Mouse (Mus musculus): ENCODE measurements around the gene Dbn1. TPM values are rescaled to one million over a fixed set of nuclear protein-coding genes. Genes with fewer than 3 reads are reported as not detected.
A peak's percentile ranks its signal among the peaks of the same experiment; 100 is the strongest.

Dbn1 gene
- polyA plus RNA-seq, 1 experiment from 2014 or later, result 64.9 TPM

DNA sequence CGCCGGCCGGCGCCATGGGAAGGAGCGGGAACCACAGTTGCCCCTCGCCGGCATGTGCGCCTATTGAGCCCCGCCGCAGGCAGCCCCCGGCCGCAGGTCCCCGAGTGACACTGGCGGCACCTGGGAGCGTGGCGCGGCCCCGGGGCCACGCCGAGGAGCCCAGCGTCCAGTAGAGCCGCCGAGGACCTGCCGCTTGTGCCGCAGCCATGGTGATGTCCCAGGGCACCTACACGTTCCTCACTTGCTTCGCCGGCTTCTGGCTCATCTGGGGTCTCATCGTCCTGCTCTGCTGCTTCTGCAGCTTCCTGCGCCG, 16.1 kb downstream of the Dbn1 start:
- H3K27me3 ChIP-seq (replicated peaks; ENCODE audit: control insufficient read depth, insufficient read depth, low read length), result peaks cover 67% of the 10 kb centered on the region
- WGBS, result 0% methylated on average over 31 of the region's 31 CpGs
- H3K27ac ChIP-seq (ENCODE audit: low read depth, low read length), result no peak overlapping the region
- H3K4me2 ChIP-seq, result peak overlapping the region; percentile 100
- H3K4me1 ChIP-seq (replicated peaks; ENCODE audit: control insufficient read depth, insufficient read depth, low read length), result peaks cover 17% of the 10 kb centered on the region
- 0 out of 2 replicates have a peak, but pooled peaks have one; percentile 15 for ATAC-seq (replicated peaks; ENCODE audit: low FRiP score)
- no peaks in the 10 kb centered on the region for H3K9me3 ChIP-seq (ENCODE audit: control insufficient read depth, low read length)
- H3K9ac ChIP-seq (ENCODE audit: low read depth, low read length), result peak overlapping the region; percentile 62
- H3K36me3 ChIP-seq (ENCODE audit: control insufficient read depth, insufficient read depth, low read length), result peaks cover 7% of the 10 kb centered on the region; the same call in 1 of the 2 replicates
- H3K4me3 ChIP-seq (ENCODE audit: low read depth, low read length), result peak overlapping the region; percentile 67
- DNase-seq (ENCODE audit: low spot score), result peak; percentile 72

DNA sequence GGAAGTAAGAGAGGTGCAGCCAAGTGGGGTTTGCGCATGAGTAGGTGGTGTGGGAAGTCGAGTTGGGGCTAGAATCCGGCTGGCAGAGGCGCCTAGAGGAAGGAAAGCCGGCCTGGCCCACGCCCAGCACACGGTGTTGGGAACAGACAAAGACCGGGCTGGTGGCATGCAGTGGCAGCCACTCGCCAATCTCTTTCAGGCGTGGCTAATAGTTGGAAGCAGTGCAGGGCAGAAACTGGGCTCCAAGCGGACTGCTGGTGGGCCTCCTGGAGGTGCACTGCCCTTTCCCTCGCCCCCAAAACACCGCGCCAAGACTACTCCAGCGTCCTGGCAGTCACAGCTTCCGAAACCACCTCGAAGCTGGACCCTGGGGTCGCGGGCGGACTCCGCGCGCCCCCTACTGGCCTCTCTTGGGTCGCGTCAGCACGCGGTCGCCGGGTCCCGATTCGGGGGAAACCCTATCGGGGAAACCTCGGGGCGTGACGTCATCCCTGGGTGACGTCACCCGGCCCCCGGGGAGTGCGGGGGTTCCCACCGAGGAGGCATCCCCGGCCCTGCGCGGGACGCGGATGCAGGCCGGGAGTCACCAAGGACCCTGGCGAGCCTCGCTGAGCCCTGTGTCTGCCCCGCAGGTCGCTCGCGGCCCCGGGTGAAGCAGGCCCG, 16.6 kb downstream of the Dbn1 start:
- peak; percentile 71 for ATAC-seq (replicated peaks; ENCODE audit: low FRiP score)
- Histone ChIP-seq H3K36me3 (ENCODE audit: control insufficient read depth, insufficient read depth, low read length) (peaks cover 5% of the 10 kb centered on the region; the same call in 1 of the 2 replicates), H3K4me1 (replicated peaks; ENCODE audit: control insufficient read depth, insufficient read depth, low read length) (peaks cover 17% of the 10 kb centered on the region), H3K27me3 (replicated peaks; ENCODE audit: control insufficient read depth, insufficient read depth, low read length) (peaks cover 69% of the 10 kb centered on the region), H3K27ac (ENCODE audit: low read depth, low read length) (no peak overlapping the region), H3K4me2 (peak overlapping the region; percentile 100), H3K9me3 (ENCODE audit: control insufficient read depth, low read length) (no peaks in the 10 kb centered on the region), H3K4me3 (ENCODE audit: low read depth, low read length) (peak overlapping the region; percentile 67), H3K9ac (ENCODE audit: low read depth, low read length) (peak overlapping the region; percentile 62)
- WGBS, result 1% methylated on average over 54 of the region's 54 CpGs
- peak; percentile 89 for DNase-seq (ENCODE audit: low spot score)

DNA sequence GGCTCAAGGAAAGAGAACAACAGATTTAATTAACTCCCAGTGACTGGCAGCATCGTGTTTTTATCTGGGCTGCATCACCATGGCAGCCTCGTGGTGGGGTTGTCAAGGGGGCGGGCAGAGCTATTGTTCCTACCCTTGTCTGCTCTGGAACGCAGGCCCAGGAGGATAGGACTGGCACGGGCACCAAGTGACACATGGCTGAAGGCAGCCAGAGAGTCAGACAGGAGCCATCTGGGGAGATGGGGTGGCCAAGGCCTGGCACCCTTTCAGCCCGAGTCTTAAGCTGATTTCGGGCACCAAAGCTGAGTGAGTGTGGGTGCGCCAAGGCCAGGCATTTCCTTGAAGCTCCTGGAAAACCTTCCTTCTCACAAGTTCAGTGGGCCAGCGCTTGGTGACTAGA, 17.5 kb downstream of the Dbn1 start:
- Histone ChIP-seq H3K9ac (ENCODE audit: low read depth, low read length) (no peak overlapping the region), H3K27me3 (replicated peaks; ENCODE audit: control insufficient read depth, insufficient read depth, low read length) (peaks cover 71% of the 10 kb centered on the region), H3K36me3 (ENCODE audit: control insufficient read depth, insufficient read depth, low read length) (no peaks in the 10 kb centered on the region), H3K4me1 (replicated peaks; ENCODE audit: control insufficient read depth, insufficient read depth, low read length) (peaks cover 19% of the 10 kb centered on the region), H3K27ac (ENCODE audit: low read depth, low read length) (no peak overlapping the region), H3K4me3 (ENCODE audit: low read depth, low read length) (no peak overlapping the region), H3K4me2 (no peak overlapping the region), H3K9me3 (ENCODE audit: control insufficient read depth, low read length) (no peaks in the 10 kb centered on the region)
- DNase-seq (ENCODE audit: low spot score) (no peak), ATAC-seq (replicated peaks; ENCODE audit: low FRiP score) (no peak)
- 78% methylated on average over 9 of the region's 9 CpGs for WGBS

- 51% methylated on average over 13 of the region's 13 CpGs for WGBS
- H3K27me3 ChIP-seq (replicated peaks; ENCODE audit: control insufficient read depth, insufficient read depth, low read length), result peaks cover 79% of the 10 kb centered on the region
- H3K4me2 ChIP-seq, result no peak overlapping the region
- no peak overlapping the region for H3K4me3 ChIP-seq (ENCODE audit: low read depth, low read length)
- H3K9ac ChIP-seq (ENCODE audit: low read depth, low read length), result no peak overlapping the region
- ATAC-seq (replicated peaks; ENCODE audit: low FRiP score) (no peak), DNase-seq (ENCODE audit: low spot score) (no peak)
- no peak overlapping the region for H3K27ac ChIP-seq (ENCODE audit: low read depth, low read length)
- H3K9me3 ChIP-seq (ENCODE audit: control insufficient read depth, low read length), result no peaks in the 10 kb centered on the region
- peaks cover 28% of the 10 kb centered on the region for H3K4me1 ChIP-seq (replicated peaks; ENCODE audit: control insufficient read depth, insufficient read depth, low read length)
- H3K36me3 ChIP-seq (ENCODE audit: control insufficient read depth, insufficient read depth, low read length), result no peaks in the 10 kb centered on the region
Observed at GRCm38 (mm10) chr13:55468851-55469560, 18.9 kb downstream of the Dbn1 start.

DNA sequence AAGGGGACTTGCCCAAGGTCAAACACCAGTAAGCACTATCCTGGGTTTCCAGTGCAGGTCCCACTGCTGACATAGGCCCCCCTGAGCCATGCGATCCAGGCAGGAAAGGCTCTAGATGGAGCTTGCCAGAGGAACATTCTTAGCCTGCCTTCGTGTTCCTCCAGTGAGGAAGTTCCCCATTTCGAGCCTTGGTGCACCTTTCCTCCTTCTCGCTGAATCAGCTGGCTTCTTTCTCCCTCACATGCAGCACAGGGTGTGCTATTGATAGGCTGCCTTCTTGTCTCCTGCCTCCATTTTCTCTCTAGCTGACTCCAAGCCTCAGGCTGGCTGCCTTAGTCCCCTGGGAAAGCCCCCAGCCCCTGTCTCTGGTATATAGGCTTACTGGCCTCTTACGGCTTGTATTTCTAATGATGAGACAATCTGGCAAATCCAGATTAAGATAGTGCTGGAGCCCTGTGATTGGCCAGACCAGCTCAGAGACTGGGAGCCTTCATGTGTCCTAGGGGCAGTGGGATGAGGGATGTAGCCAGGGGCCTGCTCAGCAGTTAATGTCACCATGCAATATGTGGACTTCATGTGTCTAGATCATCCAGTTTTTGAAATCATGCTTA, 22.0 kb downstream of the Dbn1 start:
- ATAC-seq (replicated peaks; ENCODE audit: low FRiP score), result no peak
- H3K4me2 ChIP-seq, result peak overlapping the region; percentile 14; the same call in 1 of the 2 replicates
- peaks cover 53% of the 10 kb centered on the region for H3K27me3 ChIP-seq (replicated peaks; ENCODE audit: control insufficient read depth, insufficient read depth, low read length)
- H3K4me3 ChIP-seq (ENCODE audit: low read depth, low read length), result no peak overlapping the region
- H3K9ac ChIP-seq (ENCODE audit: low read depth, low read length), result no peak overlapping the region
- no peak overlapping the region for H3K27ac ChIP-seq (ENCODE audit: low read depth, low read length)
- WGBS, result 55% methylated on average over 5 of the region's 5 CpGs
- H3K9me3 ChIP-seq (ENCODE audit: control insufficient read depth, low read length), result no peaks in the 10 kb centered on the region
- no peak for DNase-seq (ENCODE audit: low spot score)
- H3K4me1 ChIP-seq (replicated peaks; ENCODE audit: control insufficient read depth, insufficient read depth, low read length), result peaks cover 18% of the 10 kb centered on the region
- peaks cover 3% of the 10 kb centered on the region; the same call in 1 of the 2 replicates for H3K36me3 ChIP-seq (ENCODE audit: control insufficient read depth, insufficient read depth, low read length)

GRCm38 (mm10) chr13:55465184-55465583, 22.7 kb downstream of the Dbn1 start:
- Histone ChIP-seq H3K4me3 (ENCODE audit: low read depth, low read length) (peak overlapping the region; percentile 53; the same call in 1 of the 2 replicates), H3K9me3 (ENCODE audit: control insufficient read depth, low read length) (no peaks in the 10 kb centered on the region), H3K4me1 (replicated peaks; ENCODE audit: control insufficient read depth, insufficient read depth, low read length) (peaks cover 17% of the 10 kb centered on the region), H3K27me3 (replicated peaks; ENCODE audit: control insufficient read depth, insufficient read depth, low read length) (peaks cover 45% of the 10 kb centered on the region), H3K4me2 (peak overlapping the region; percentile 76), H3K9ac (ENCODE audit: low read depth, low read length) (no peak overlapping the region), H3K27ac (ENCODE audit: low read depth, low read length) (no peak overlapping the region), H3K36me3 (ENCODE audit: control insufficient read depth, insufficient read depth, low read length) (peaks cover 3% of the 10 kb centered on the region; the same call in 1 of the 2 replicates)
- ATAC-seq (replicated peaks; ENCODE audit: low FRiP score) (0 out of 2 replicates have a peak, but pooled peaks have one; percentile 27), DNase-seq (ENCODE audit: low spot score) (no peak)
- WGBS, result 31% methylated on average over 3 of the region's 3 CpGs

GRCm38 (mm10) chr13:55464027-55464884, 23.7 kb downstream of the Dbn1 start, which contains the start of gene Prr7:
Gene Prr7 (plus strand): TSS chr13:55464267.
- peaks cover 36% of the 10 kb centered on the region for H3K27me3 ChIP-seq (replicated peaks; ENCODE audit: control insufficient read depth, insufficient read depth, low read length)
- H3K9ac ChIP-seq (ENCODE audit: low read depth, low read length), result peak within 1 kb of the TSS; percentile 47
- WGBS, result 2% methylated on average over 81 of the region's 84 CpGs

More at GRCm38 (mm10) chr13:55464027-55464884, 23.7 kb downstream of the Dbn1 start, which contains the start of gene Prr7:
- Histone ChIP-seq H3K4me2 (peak within 1 kb of the TSS; percentile 76), H3K36me3 (ENCODE audit: control insufficient read depth, insufficient read depth, low read length) (peaks cover 9% of the 10 kb centered on the region; the same call in 1 of the 2 replicates), H3K27ac (ENCODE audit: low read depth, low read length) (no peak within 1 kb of the TSS), H3K4me3 (ENCODE audit: low read depth, low read length) (peak within 1 kb of the TSS; percentile 53), H3K4me1 (replicated peaks; ENCODE audit: control insufficient read depth, insufficient read depth, low read length) (peaks cover 17% of the 10 kb centered on the region), H3K9me3 (ENCODE audit: control insufficient read depth, low read length) (no peaks in the 10 kb centered on the region)
- DNase-seq (ENCODE audit: low spot score), result peak; percentile 67
- peak; percentile 19; the same call in 1 of the 2 replicates for ATAC-seq (replicated peaks; ENCODE audit: low FRiP score)
